Mouse (Mus musculus): ENCODE data around the gene Zic5. TPM values are rescaled to one million over a fixed set of nuclear protein-coding genes. Genes with fewer than 3 reads are reported as not detected.
"Not testable (repeated sequence)": the region's sequence is repeated elsewhere in the genome, so short reads cannot be mapped to it uniquely, and the experiment has no call there.

Gene Zic5
- polyA plus RNA-seq, 1 experiment: not detected

GRCm38 (mm10) chr14:122464351-122464762 lies 1.1 kb downstream of the Zic5 start:
- DNase-seq (ENCODE audit: low read depth in 1 of 2, low spot score in 2 of 2): no peak
- peaks cover 12% of the 10 kb centered on the region for H3K4me1 ChIP-seq (ENCODE audit: control insufficient read depth, insufficient read depth, insufficient read length)
- no peaks in the 10 kb centered on the region for H3K36me3 ChIP-seq (ENCODE audit: control insufficient read depth, insufficient read depth, low read length)
- peaks cover 40% of the 10 kb centered on the region for H3K27me3 ChIP-seq (ENCODE audit: control insufficient read depth, insufficient read depth, low read length)
- H3K4me3 ChIP-seq (ENCODE audit: extremely low read depth, insufficient read depth, insufficient read length): peak overlapping the region; percentile 46
- under 1% methylated on average over 61 of the region's 62 CpGs for WGBS
- TF ChIP-seq CTCF (IDR thresholded peaks at IDR 0.05; ENCODE audit: extremely low read depth, insufficient read depth, insufficient read length, insufficient replicate concordance): no peak
- TF ChIP-seq POLR2A (IDR thresholded peaks at IDR 0.05; ENCODE audit: low read depth, low read length): no peak
- no peak overlapping the region for H3K27ac ChIP-seq (ENCODE audit: insufficient read depth, low read length)

DNA sequence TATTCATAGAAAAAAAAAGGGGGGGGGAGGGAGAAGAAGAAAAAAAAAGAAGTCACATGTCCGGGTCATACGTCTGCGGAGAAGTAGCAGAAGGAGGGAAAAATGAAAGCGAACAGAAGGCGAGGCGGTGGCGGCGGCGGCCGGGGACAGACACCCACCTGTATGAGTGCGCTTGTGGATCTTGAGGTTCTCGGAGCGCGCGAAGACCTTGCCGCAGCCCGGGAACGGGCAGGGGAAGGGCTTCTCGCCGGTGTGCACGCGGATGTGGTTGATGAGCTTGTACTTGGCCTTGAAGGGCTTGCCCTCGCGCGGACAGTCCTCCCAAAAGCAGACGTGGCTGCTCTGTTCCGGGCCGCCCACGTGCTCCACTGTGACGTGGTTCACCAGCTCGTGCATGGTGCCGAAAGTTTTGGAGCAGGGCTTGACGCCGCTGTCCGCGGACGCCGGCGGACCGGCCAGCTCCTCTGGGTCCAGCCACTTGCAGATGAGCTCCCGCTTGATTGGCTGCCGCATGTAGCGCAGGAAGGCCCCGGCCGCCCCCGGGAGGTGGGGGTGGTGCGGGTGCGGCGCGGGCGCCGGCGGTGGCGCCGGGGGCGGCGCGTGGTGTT lies 1.6 kb downstream of the Zic5 start:
- DNase-seq (ENCODE audit: low read depth in 1 of 2, low spot score in 2 of 2); H3K27ac ChIP-seq (ENCODE audit: insufficient read depth, low read length); H3K36me3 ChIP-seq (ENCODE audit: control insufficient read depth, insufficient read depth, low read length): not testable (repeated sequence)
- peak overlapping the region; percentile 46 for H3K4me3 ChIP-seq (ENCODE audit: extremely low read depth, insufficient read depth, insufficient read length)
- peaks cover 12% of the 10 kb centered on the region for H3K4me1 ChIP-seq (ENCODE audit: control insufficient read depth, insufficient read depth, insufficient read length)
- WGBS: 1% methylated on average over 57 of the region's 58 CpGs
- H3K27me3 ChIP-seq (ENCODE audit: control insufficient read depth, insufficient read depth, low read length): peaks cover 35% of the 10 kb centered on the region

DNA sequence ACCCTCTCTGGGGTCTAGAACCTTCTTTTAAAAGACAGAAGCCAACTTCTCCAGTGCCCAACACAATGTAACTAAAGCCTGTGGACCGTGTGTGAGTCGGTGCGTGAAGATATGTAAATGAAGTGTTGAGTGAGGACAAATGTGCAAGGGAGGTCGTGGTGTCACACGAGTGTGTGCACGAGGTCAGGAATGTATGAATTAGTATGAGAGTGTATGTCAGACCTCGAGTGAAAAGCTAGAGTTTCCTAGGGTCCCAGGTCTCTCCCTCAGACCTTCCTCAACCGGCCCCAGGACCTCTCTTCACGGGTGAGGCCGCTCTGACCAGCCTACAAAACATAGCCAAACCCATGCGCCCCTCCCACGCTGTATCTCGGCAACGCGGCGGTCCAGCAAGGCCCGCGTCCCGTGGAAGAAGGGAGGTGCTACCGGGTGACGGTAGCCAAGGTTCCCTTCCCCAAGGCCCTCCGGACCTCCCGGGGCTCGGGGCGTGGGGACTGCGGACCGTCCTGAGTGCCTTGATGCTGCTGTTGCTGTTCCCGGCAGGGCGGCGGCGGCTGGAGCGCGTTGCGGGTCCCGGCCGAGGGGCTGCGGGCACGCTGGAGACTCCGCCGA lies 2.3 kb downstream of the Zic5 start:
- DNase-seq (ENCODE audit: low read depth in 1 of 2, low spot score in 2 of 2): no peak
- Histone ChIP-seq H3K4me1 (ENCODE audit: control insufficient read depth, insufficient read depth, insufficient read length) (peaks cover 12% of the 10 kb centered on the region), H3K27ac (ENCODE audit: insufficient read depth, low read length) (no peak overlapping the region), H3K27me3 (ENCODE audit: control insufficient read depth, insufficient read depth, low read length) (peaks cover 34% of the 10 kb centered on the region), H3K4me3 (ENCODE audit: extremely low read depth, insufficient read depth, insufficient read length) (peak overlapping the region; percentile 46; the same call in 1 of the 2 replicates), H3K36me3 (ENCODE audit: control insufficient read depth, insufficient read depth, low read length) (no peaks in the 10 kb centered on the region)
- TF ChIP-seq CTCF (IDR thresholded peaks at IDR 0.05; ENCODE audit: extremely low read depth, insufficient read depth, insufficient read length, insufficient replicate concordance): no peak
- WGBS: 9% methylated on average over 40 of the region's 40 CpGs

GRCm38 (mm10) chr14:122462689-122463079 lies 2.8 kb downstream of the Zic5 start:
- Histone ChIP-seq H3K27ac (ENCODE audit: insufficient read depth, low read length) (no peak overlapping the region), H3K4me1 (ENCODE audit: control insufficient read depth, insufficient read depth, insufficient read length) (peaks cover 12% of the 10 kb centered on the region), H3K27me3 (ENCODE audit: control insufficient read depth, insufficient read depth, low read length) (peaks cover 31% of the 10 kb centered on the region), H3K4me3 (ENCODE audit: extremely low read depth, insufficient read depth, insufficient read length) (no peak overlapping the region), H3K36me3 (ENCODE audit: control insufficient read depth, insufficient read depth, low read length) (no peaks in the 10 kb centered on the region)
- TF ChIP-seq CTCF (IDR thresholded peaks at IDR 0.05; ENCODE audit: extremely low read depth, insufficient read depth, insufficient read length, insufficient replicate concordance) (no peak), POLR2A (IDR thresholded peaks at IDR 0.05; ENCODE audit: low read depth, low read length) (no peak)
- no peak for DNase-seq (ENCODE audit: low read depth in 1 of 2, low spot score in 2 of 2)
- 64% methylated on average over 17 of the region's 17 CpGs for WGBS

DNA sequence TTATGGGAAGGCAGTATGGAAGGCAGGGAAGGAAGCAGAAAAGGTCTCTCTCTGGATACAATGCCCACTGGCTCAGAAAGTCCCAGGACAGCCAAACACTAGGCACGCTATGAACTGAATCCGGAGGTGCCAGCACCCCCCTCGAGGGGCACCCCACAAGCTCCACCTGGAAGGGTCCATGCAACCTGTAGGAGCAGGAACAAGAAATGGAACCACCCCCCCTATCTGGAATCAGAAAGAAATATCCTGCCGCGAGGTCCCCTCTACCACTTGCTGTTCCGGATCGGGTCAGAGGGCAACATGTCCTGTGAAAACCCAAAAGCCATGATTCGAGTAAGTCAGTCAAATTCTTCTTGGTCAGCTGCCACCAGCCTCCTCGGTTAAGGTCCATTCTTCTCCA lies 3.5 kb downstream of the Zic5 start:
- H3K36me3 ChIP-seq (ENCODE audit: control insufficient read depth, insufficient read depth, low read length): no peaks in the 10 kb centered on the region
- no peak overlapping the region for H3K4me3 ChIP-seq (ENCODE audit: extremely low read depth, insufficient read depth, insufficient read length)
- TF ChIP-seq POLR2A (IDR thresholded peaks at IDR 0.05; ENCODE audit: low read depth, low read length) (no peak), CTCF (IDR thresholded peaks at IDR 0.05; ENCODE audit: extremely low read depth, insufficient read depth, insufficient read length, insufficient replicate concordance) (no peak)
- H3K27me3 ChIP-seq (ENCODE audit: control insufficient read depth, insufficient read depth, low read length): peaks cover 31% of the 10 kb centered on the region
- 75% methylated on average over 9 of the region's 9 CpGs for WGBS
- H3K27ac ChIP-seq (ENCODE audit: insufficient read depth, low read length): no peak overlapping the region
- H3K4me1 ChIP-seq (ENCODE audit: control insufficient read depth, insufficient read depth, insufficient read length): peaks cover 12% of the 10 kb centered on the region
- no peak for DNase-seq (ENCODE audit: low read depth in 1 of 2, low spot score in 2 of 2)

DNA sequence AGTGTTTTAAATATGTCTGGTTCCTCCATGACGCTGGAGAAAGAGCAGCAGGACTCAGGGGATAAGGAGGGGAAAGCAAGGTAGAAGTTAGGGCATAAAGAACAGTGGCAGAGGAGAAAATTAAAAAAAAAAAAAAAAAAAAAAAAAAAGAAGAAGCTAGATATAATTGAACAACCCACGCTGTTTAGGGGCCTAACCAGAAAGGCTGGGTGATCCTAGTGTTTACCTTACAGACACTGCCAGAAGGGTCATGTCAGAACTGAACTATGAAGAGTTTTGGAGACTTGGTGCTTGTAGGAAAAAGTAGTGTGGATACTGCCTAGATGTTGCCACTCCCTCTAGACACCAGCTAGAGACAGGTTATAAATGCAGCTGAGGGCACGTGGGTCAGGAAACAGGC lies 4.0 kb downstream of the Zic5 start:
- TF ChIP-seq POLR2A (IDR thresholded peaks at IDR 0.05; ENCODE audit: low read depth, low read length): no peak
- TF ChIP-seq CTCF (IDR thresholded peaks at IDR 0.05; ENCODE audit: extremely low read depth, insufficient read depth, insufficient read length, insufficient replicate concordance): no peak
- no peak for DNase-seq (ENCODE audit: low read depth in 1 of 2, low spot score in 2 of 2)
- WGBS: 76% methylated on average over 3 of the region's 3 CpGs
- H3K4me3 ChIP-seq (ENCODE audit: extremely low read depth, insufficient read depth, insufficient read length): no peak overlapping the region
- H3K27me3 ChIP-seq (ENCODE audit: control insufficient read depth, insufficient read depth, low read length): peaks cover 29% of the 10 kb centered on the region
- peaks cover 12% of the 10 kb centered on the region for H3K4me1 ChIP-seq (ENCODE audit: control insufficient read depth, insufficient read depth, insufficient read length)
- no peaks in the 10 kb centered on the region for H3K36me3 ChIP-seq (ENCODE audit: control insufficient read depth, insufficient read depth, low read length)
- no peak overlapping the region for H3K27ac ChIP-seq (ENCODE audit: insufficient read depth, low read length)

DNA sequence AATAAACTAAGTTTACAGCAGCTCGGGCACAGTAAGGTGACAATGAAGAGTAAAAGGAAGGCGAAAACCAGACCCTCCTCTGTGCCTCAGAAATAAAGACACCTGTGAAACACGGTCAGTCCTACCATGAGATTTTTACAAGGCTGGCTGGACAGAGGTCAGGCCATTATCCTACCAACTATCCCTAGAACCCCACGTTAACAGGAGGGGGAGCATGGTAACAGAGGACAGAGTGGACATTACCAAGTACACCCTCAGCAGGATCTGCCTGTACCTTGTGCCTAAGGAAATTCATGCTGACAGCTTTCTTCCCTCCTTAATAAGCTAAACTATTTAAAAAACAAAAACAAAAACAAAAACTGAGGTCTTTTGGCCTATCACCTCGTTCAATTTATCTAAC lies 5.3 kb downstream of the Zic5 start:
- H3K27ac ChIP-seq (ENCODE audit: insufficient read depth, low read length): no peak overlapping the region
- H3K36me3 ChIP-seq (ENCODE audit: control insufficient read depth, insufficient read depth, low read length): no peaks in the 10 kb centered on the region
- no peak overlapping the region for H3K4me3 ChIP-seq (ENCODE audit: extremely low read depth, insufficient read depth, insufficient read length)
- no peak for DNase-seq (ENCODE audit: low read depth in 1 of 2, low spot score in 2 of 2)
- TF ChIP-seq CTCF (IDR thresholded peaks at IDR 0.05; ENCODE audit: extremely low read depth, insufficient read depth, insufficient read length, insufficient replicate concordance) (no peak), POLR2A (IDR thresholded peaks at IDR 0.05; ENCODE audit: low read depth, low read length) (no peak)
- WGBS: 82% methylated on average over 5 of the region's 5 CpGs
- peaks cover 12% of the 10 kb centered on the region for H3K4me1 ChIP-seq (ENCODE audit: control insufficient read depth, insufficient read depth, insufficient read length)
- H3K27me3 ChIP-seq (ENCODE audit: control insufficient read depth, insufficient read depth, low read length): peaks cover 27% of the 10 kb centered on the region

All from spleen, adult 2 months (tissue).